Mouse (Mus musculus) 3T3-L1 (cell line): ENCODE measurements around the gene Atmin.

Experiments
- DNase-seq: peaks from one replicate; pipeline ENCODE4 v3.0.0-alpha.2; 2015; ENCODE audit warnings: low read depth, low spot score

The Atmin gene

GRCm38 (mm10) chr8:116947589-116947988, 4.4 kb downstream of the Atmin start:
- DNase-seq, result no peak

GRCm38 (mm10) chr8:116951369-116951768, 8.2 kb downstream of the Atmin start:
- DNase-seq, result peak; percentile 74

- DNase-seq, result no peak
Measured at GRCm38 (mm10) chr8:116951778-116952177, 8.6 kb downstream of the Atmin start.

- DNase-seq, result no peak
Measured at GRCm38 (mm10) chr8:116952428-116952827, 9.2 kb downstream of the Atmin start.

GRCm38 (mm10) chr8:116954415-116954814, 11.2 kb downstream of the Atmin start:
- no peak for DNase-seq

GRCm38 (mm10) chr8:116969531-116969930, 26.3 kb downstream of the Atmin start:
- no peak for DNase-seq

GRCm38 (mm10) chr8:116975066-116975465, 31.9 kb downstream of the Atmin start:
- DNase-seq, result no peak

GRCm38 (mm10) chr8:116975606-116976005, 32.4 kb downstream of the Atmin start:
- no peak for DNase-seq

- DNase-seq, result no peak
Measured at GRCm38 (mm10) chr8:116978052-116978451, 34.9 kb downstream of the Atmin start.

GRCm38 (mm10) chr8:116978631-116979256, 35.6 kb downstream of the Atmin start, which contains the start of gene 1700030J22Rik:
Gene 1700030J22Rik, minus strand, starts transcription at chr8:116978959.
- DNase-seq, result peak; percentile 99

GRCm38 (mm10) chr8:116980117-116980516, 36.9 kb downstream of the Atmin start:
- DNase-seq, result peak; percentile 92

- peak; percentile 49 for DNase-seq
Measured at GRCm38 (mm10) chr8:116989842-116990241, 46.6 kb downstream of the Atmin start.

GRCm38 (mm10) chr8:116991241-116991640, 48.0 kb downstream of the Atmin start:
- no peak for DNase-seq

GRCm38 (mm10) chr8:116992176-116992971, 49.2 kb downstream of the Atmin start:
- DNase-seq, result peak; percentile 75

GRCm38 (mm10) chr8:116993095-116993867, 50.1 kb downstream of the Atmin start, which contains the start of gene Gcsh:
Gene Gcsh, minus strand, starts transcription at chr8:116993537.
- peak; percentile 100 for DNase-seq

GRCm38 (mm10) chr8:116994016-116994716, 51.0 kb downstream of the Atmin start:
- peak; percentile 8 for DNase-seq
